Mouse (Mus musculus) heart, embryonic 15.5 days (tissue): ENCODE data around the gene Macrod1. TPM values are rescaled to one million over a fixed set of nuclear protein-coding genes. Genes with fewer than 3 reads are reported as not detected.
"Not testable (repeated sequence)": the region's sequence is repeated elsewhere in the genome, so short reads cannot be mapped to it uniquely, and the experiment has no call there.

Experiments
- ATAC-seq: fragments of 200-750 bp; cut with Nextera tagmentation; replicated peaks from 2 replicates; pipeline ENCODE4 v1.8.0; 2017; ENCODE audit warnings: low read depth, moderate TSS enrichment; ENCODE audit not compliant: insufficient number of reproducible peaks, insufficient read depth, low FRiP score
- H3K27ac ChIP-seq: fragments of 300-500 bp; sonication (generic); 2 replicates; pipeline ENCODE4 v1.5.1; 2015; ENCODE audit warnings: mild to moderate bottlenecking, inconsistent platforms
- H3K27me3 ChIP-seq: fragments of 300-500 bp; sonication (generic); 2 replicates; pipeline ENCODE4 v1.6.1; 2015; ENCODE audit warnings: inconsistent platforms
- H3K36me3 ChIP-seq: fragments of 300-500 bp; sonication (generic); 2 replicates; pipeline ENCODE4 v1.6.1; 2015; ENCODE audit warnings: mild to moderate bottlenecking, inconsistent platforms
- H3K4me1 ChIP-seq: fragments of 300-500 bp; sonication (generic); replicated peaks from 2 replicates; pipeline ENCODE4 v1.6.1; 2015; ENCODE audit warnings: inconsistent platforms
- H3K4me2 ChIP-seq: fragments of 300-500 bp; sonication (generic); 2 replicates; pipeline ENCODE4 v1.6.1; 2015; ENCODE audit warnings: inconsistent platforms, mild to moderate bottlenecking, moderate library complexity
- H3K4me3 ChIP-seq: fragments of 300-500 bp; sonication (generic); 2 replicates; pipeline ENCODE4 v1.5.1; 2015; ENCODE audit warnings: mild to moderate bottlenecking, inconsistent platforms
- H3K9ac ChIP-seq: fragments of 300-500 bp; sonication (generic); 2 replicates; pipeline ENCODE4 v1.6.1; 2015; ENCODE audit warnings: mild to moderate bottlenecking, inconsistent platforms
- H3K9me3 ChIP-seq: fragments of 300-500 bp; sonication (generic); replicated peaks from 2 replicates; pipeline ENCODE4 v1.6.1; 2016; ENCODE audit warnings: inconsistent platforms
- WGBS: fragments of 180-500 bp; shearing (Covaris S2); methylation state at CpG from one replicate; pipeline ENCODE4 v1.1.7; 2015; ENCODE audit warnings: mixed read lengths; 5-methylcytosine and 5-hydroxymethylcytosine counted together
- polyA plus RNA-seq: library from polyadenylated mRNA; unstranded; fragments of >200 nt; fragmentation: Nextera tagmentation; extraction: Ambion mirVana; gene quantifications from 2 replicates; pipeline ENCODE4 v1.2.1, GENCODE M21; 2015

The Macrod1 gene
- polyA plus RNA-seq, 1 experiment from 2014 or later = 57.6 TPM

DNA sequence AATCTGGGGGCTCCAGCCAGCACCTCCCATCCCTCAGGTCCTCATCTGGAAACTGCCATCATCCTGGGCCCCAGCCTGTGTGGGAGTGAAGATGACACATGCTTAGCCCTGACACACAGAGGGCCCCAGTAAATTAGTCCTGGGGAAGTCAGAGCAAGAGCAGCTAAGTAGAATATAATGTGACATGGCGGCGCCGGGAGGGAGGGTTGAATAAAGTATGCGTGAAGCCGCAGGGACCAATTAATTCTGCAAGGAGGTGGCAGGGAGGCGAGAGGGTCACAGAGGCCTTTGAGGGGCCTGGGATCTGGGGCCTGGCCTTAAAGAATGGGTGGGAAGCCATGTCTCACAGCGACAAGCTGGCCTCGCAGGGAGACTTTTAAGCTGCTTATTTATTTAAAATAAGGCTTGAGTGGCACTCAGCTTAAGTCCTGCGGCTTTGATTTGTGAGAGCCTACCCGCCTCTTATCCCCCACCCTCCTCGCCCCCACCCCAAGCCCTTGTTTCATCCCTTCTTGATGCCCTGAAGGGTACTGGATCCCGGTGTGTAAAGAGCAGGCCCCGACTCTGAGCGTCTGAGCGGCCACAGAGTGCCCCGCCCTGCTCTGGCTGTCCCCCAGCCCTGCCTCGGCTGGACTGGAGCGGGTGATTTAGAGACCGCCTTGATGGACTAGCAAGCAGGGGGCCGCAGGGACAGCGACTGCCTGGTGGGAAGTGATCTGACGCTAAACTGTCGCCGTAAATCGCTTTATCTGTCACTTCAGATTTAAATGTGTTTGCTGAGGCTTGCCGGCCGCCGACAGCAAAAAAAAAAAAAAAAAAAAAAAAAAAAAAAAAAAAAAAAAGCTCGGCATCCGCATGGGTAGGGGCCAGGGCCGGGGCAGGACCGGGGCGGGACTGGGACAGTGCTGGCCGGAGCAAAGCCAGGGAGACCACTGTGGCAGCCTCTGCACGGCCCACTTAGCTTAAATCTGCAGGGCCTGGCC is 13.5 kb downstream of the Macrod1 start:
- Histone ChIP-seq H3K4me2 (peak overlapping the region; percentile 50), H3K9me3 (no peaks in the 10 kb centered on the region), H3K9ac (peak overlapping the region; percentile 21; the same call in 1 of the 2 replicates), H3K36me3 (no peaks in the 10 kb centered on the region), H3K27ac (peak overlapping the region; percentile 36; the same call in 1 of the 2 replicates), H3K27me3 (peaks cover 7% of the 10 kb centered on the region), H3K4me1 (peaks cover 46% of the 10 kb centered on the region), H3K4me3 (peak overlapping the region; percentile 23)
- 20% methylated on average over 35 of the region's 35 CpGs for WGBS
- no peak for ATAC-seq

GRCm38 (mm10) chr19:7070775-7071174 is 14.2 kb downstream of the Macrod1 start:
- WGBS = 37% methylated on average over 4 of the region's 4 CpGs
- no peak for ATAC-seq
- Histone ChIP-seq H3K4me2 (peak overlapping the region; percentile 50), H3K9ac (no peak overlapping the region), H3K4me3 (peak overlapping the region; percentile 23; the same call in 1 of the 2 replicates), H3K36me3 (no peaks in the 10 kb centered on the region), H3K27me3 (peaks cover 7% of the 10 kb centered on the region), H3K27ac (no peak overlapping the region), H3K9me3 (no peaks in the 10 kb centered on the region), H3K4me1 (peaks cover 46% of the 10 kb centered on the region)

DNA sequence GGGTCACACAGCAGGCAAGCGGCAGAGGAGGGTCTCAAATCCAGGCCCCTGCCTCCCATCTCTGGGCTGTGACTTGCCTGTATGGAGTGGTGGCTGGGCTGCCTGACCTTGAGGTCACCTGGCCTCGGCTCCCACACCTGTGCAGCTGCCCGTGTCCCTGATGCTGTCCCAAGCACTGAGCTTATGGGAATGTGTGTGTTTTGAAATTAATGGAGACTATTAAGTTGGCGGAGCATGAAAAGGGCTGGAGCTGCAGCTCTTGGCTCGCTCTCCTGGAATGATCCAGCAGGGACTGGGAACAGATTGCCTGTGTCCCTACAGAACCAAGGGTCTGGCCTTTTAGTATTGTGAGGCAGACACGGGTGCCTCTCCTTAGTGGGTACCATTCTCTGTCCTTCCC is 15.6 kb downstream of the Macrod1 start:
- ATAC-seq = no peak
- Histone ChIP-seq H3K36me3 (no peaks in the 10 kb centered on the region), H3K4me3 (no peak overlapping the region), H3K9ac (no peak overlapping the region), H3K4me2 (no peak overlapping the region), H3K9me3 (no peaks in the 10 kb centered on the region), H3K4me1 (peaks cover 33% of the 10 kb centered on the region), H3K27ac (no peak overlapping the region), H3K27me3 (peaks cover 7% of the 10 kb centered on the region)
- 75% methylated on average over 6 of the region's 6 CpGs for WGBS

DNA sequence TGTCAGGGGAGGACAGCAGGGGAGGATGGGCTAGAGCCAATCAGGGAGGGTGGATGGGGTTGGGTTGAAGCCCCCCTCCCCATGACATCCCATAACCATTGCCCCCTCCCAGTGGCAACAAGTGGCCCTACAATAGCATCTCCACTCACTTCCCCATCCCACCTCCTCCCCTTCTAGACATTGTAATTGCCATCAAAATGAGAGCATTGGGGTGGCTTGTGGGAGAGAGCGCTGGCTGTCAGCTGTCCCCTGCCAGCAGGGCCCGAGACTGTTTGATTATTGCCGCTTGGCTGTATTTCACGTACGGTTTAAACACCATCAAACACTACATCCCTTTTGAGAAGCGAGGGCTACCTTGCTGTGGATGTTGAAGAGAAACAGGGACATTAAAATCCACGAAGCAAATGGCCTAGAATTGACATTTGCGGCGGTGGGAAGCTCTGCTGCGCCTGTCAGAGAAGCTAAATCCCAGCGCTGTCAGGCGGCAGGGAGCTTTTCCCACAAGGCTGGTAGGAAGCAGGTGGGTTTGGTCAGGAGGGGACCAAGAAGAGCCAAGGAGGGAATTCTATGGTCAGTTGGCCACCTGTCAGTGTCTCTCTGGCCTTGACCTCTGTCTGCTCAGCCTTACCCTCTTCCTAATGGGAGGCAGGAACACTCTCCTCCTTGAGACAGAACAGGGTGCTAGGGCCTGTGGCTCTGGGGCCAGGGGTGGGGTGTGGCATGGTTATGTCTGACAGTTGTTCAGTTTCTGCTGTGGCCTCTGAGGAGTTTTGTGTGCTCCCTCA is 17.6 kb downstream of the Macrod1 start:
- WGBS = 65% methylated on average over 12 of the region's 12 CpGs
- no peaks in the 10 kb centered on the region for H3K36me3 ChIP-seq
- H3K4me2 ChIP-seq = no peak overlapping the region
- no peak overlapping the region for H3K27ac ChIP-seq
- peaks cover 22% of the 10 kb centered on the region for H3K4me1 ChIP-seq
- no peaks in the 10 kb centered on the region; the same call in 1 of the 2 replicates for H3K27me3 ChIP-seq
- no peak for ATAC-seq
- no peak overlapping the region for H3K4me3 ChIP-seq
- H3K9me3 ChIP-seq = no peaks in the 10 kb centered on the region
- no peak overlapping the region for H3K9ac ChIP-seq

- H3K9me3 ChIP-seq, H3K27me3 ChIP-seq, H3K4me2 ChIP-seq, H3K4me3 ChIP-seq, ATAC-seq, H3K27ac ChIP-seq, H3K36me3 ChIP-seq, H3K9ac ChIP-seq: not testable (repeated sequence)
- WGBS = 80% methylated on average over 11 of the region's 11 CpGs
- H3K4me1 ChIP-seq = peaks cover 14% of the 10 kb centered on the region
These were observed 18.7 kb downstream of the Macrod1 start for GRCm38 (mm10) chr19:7075336-7075735.

GRCm38 (mm10) chr19:7077666-7078065 is 21.1 kb downstream of the Macrod1 start:
- Histone ChIP-seq H3K4me2 (no peak overlapping the region), H3K9ac (no peak overlapping the region), H3K36me3 (no peaks in the 10 kb centered on the region), H3K9me3 (no peaks in the 10 kb centered on the region), H3K4me1 (0 out of 2 replicates have a peak, but pooled peaks cover under 1% of the 10 kb centered on the region), H3K27me3 (0 out of 2 replicates have a peak, but pooled peaks cover 5% of the 10 kb centered on the region), H3K4me3 (no peak overlapping the region), H3K27ac (no peak overlapping the region)
- 66% methylated on average over 9 of the region's 9 CpGs for WGBS
- ATAC-seq = no peak

- 80% methylated on average over 7 of the region's 7 CpGs for WGBS
- H3K4me2 ChIP-seq = no peak overlapping the region
- H3K36me3 ChIP-seq = no peaks in the 10 kb centered on the region
- H3K4me1 ChIP-seq = peaks cover 5% of the 10 kb centered on the region
- no peak overlapping the region for H3K27ac ChIP-seq
- no peak overlapping the region for H3K4me3 ChIP-seq
- 0 out of 2 replicates have a peak, but pooled peaks cover 5% of the 10 kb centered on the region for H3K27me3 ChIP-seq
- H3K9me3 ChIP-seq = no peaks in the 10 kb centered on the region
- H3K9ac ChIP-seq = no peak overlapping the region
- ATAC-seq = no peak
These were observed 21.7 kb downstream of the Macrod1 start for GRCm38 (mm10) chr19:7078271-7078670.

- 73% methylated on average over 7 of the region's 7 CpGs for WGBS
- no peak for ATAC-seq
- H3K27me3 ChIP-seq = 0 out of 2 replicates have a peak, but pooled peaks cover 10% of the 10 kb centered on the region
These were observed 25.1 kb downstream of the Macrod1 start for GRCm38 (mm10) chr19:7081516-7082266.

DNA sequence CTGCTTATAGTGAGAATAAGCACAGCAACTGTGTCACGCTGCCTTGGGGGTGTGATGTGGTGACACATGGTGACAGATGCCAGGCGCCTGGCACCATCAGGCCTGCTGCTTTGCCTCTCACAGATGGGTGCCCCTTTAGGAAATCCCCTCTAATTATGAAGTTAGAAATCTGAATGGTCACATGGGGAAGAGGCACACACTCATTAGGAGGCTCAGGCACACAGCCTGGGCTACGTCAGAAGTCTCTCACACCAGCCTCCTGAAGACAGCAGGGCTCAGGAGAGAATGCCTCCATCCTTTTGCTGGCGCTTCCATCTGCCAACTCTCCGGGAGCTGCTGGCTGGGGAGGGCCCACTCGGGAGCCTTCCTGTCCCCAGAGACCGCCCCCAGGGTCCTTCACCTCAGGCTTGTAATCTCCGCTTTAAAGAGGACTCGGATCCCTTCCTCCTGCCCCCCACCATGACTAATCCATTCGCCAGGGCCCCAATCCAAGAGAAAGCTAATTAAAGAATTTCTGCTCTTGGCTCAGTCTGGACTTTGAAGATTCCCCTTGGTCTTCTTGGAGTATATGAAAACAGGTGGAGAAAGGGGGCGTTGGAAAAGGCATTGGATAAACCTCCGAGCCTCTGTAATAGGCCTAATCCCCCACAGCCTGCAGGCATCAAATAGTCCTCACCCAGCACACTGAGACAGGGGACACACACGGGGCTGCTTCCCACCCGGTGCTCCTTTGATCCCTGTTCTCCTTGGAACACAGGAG is 26.6 kb downstream of the Macrod1 start:
- H3K27me3 ChIP-seq = peaks cover 16% of the 10 kb centered on the region; the same call in 1 of the 2 replicates

More at GRCm38 (mm10) chr19:7081516-7082266, 25.1 kb downstream of the Macrod1 start:
- Histone ChIP-seq H3K9ac (no peak overlapping the region), H3K9me3 (no peaks in the 10 kb centered on the region), H3K4me2 (no peak overlapping the region), H3K36me3 (no peaks in the 10 kb centered on the region), H3K27ac (no peak overlapping the region), H3K4me3 (no peak overlapping the region), H3K4me1 (peaks cover 20% of the 10 kb centered on the region)

DNA sequence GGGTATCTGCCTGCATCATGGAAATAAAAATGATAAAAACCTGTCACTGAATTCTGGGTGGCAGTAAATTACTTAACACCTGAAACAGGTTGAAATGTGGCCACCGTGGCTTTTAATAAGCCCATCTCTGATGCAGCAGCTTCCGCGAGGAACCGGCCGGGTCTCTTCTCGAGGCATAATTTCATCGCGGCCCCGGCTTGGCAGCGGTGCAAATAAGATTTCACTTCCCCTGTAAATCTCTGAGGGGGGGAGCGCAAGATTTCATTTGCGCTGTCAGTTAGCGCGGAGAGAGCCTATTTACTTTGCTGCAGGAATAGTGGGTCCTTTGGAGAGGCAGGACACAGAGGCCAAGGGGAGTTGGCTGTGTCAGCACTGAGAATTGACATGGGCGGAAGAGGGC is 28.1 kb downstream of the Macrod1 start:
- Histone ChIP-seq H3K4me3 (no peak overlapping the region), H3K9ac (no peak overlapping the region), H3K27ac (no peak overlapping the region), H3K4me2 (no peak overlapping the region), H3K36me3 (no peaks in the 10 kb centered on the region), H3K9me3 (no peaks in the 10 kb centered on the region), H3K4me1 (peaks cover 31% of the 10 kb centered on the region), H3K27me3 (peaks cover 19% of the 10 kb centered on the region; the same call in 1 of the 2 replicates)
- ATAC-seq = no peak
- 66% methylated on average over 15 of the region's 15 CpGs for WGBS

More for the DNA sequence above, 26.6 kb downstream of the Macrod1 start:
- Histone ChIP-seq H3K36me3 (no peaks in the 10 kb centered on the region), H3K4me3 (no peak overlapping the region), H3K9me3 (no peaks in the 10 kb centered on the region), H3K4me2 (no peak overlapping the region), H3K4me1 (peaks cover 20% of the 10 kb centered on the region), H3K9ac (no peak overlapping the region), H3K27ac (no peak overlapping the region)
- peak; percentile 10; the same call in 1 of the 2 replicates for ATAC-seq
- 45% methylated on average over 14 of the region's 14 CpGs for WGBS
